Mouse (Mus musculus): ENCODE measurements at regions not wholly inside any gene's neighbourhood (a gene's known extent, or its start where the extent isn't known, plus 50 kb on each side); places are given as distances from the start of the nearest gene placed in this dataset.

DNA sequence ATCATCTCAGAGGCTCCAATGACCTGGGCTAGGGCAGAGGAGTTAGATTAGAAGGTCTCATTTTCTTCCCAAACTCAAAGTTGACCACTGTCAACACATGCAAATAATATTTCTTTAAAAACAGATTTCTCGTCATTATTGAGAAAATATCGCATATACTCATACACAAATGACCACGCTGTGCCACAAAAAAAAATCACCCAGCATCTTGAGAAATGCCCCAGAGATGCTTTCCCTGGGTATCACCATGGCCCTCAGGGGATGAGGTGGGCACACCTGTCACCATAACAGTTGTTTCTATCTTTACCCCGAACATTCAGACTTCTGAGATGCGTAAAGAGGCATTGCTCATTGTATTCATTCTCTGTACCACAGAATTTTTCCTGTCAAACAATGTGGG lies 134.4 kb upstream of the Foxq1 start:
- TF ChIP-seq CTCF (IDR thresholded peaks at IDR 0.05; ENCODE audit: extremely low read depth, insufficient read length, insufficient replicate concordance, low read depth, low read length) (no peak), POLR2A (IDR thresholded peaks at IDR 0.05; ENCODE audit: low read depth, low read length) (no peak)

Measured in small intestine, adult 2 months (tissue).